Mouse (Mus musculus) T-cell, adult 2 months (primary cell): ENCODE measurements around the gene Ppp1r9a.

ENCODE experiments used
- DNase-seq: peaks from one replicate; pipeline ENCODE4 v3.0.0; 2022; ENCODE audit warnings: low spot score

Gene Ppp1r9a

DNA sequence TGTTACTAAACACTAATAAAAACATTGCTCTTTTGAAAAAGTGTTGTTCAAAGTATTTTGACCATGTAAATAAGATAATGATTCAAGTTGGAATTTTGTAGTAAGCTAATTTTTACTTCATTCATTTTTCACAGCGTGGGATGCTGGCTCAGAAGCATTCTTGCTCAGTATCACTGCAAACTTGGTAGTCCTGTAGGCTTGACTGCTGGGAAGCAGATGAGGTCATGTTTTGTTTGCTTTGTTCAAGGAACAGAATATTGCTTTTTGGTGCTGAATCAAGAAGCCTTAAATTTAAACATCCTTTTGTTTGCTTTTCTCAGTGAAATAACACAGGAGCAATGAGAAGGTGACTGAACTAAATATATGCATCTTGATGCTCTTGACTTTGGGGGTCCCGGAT lies 136.6 kb downstream of the Ppp1r9a start:
- no peak for DNase-seq

DNA sequence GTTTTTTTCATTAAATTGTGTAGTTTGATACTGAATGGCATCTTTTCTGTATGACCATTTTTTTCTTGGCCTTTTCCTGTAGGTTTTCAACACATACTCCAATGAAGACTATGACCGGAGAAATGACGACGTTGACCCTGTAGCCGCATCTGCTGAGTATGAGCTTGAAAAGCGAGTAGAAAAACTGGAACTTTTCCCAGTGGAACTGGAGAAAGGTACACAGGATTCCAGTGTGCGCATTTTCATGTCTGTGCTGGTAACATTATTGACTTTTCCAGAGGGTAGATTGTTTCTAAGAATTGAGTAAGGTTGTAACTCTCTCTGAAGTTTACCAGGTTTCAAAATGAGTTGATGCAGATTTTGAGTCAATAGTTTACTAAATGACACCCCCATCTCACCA lies 143.1 kb downstream of the Ppp1r9a start:
- no peak for DNase-seq

GRCm38 (mm10) chr6:5048025-5048424 lies 145.3 kb downstream of the Ppp1r9a start:
- DNase-seq = no peak

- no peak for DNase-seq
Measured at GRCm38 (mm10) chr6:5052309-5052708, 149.6 kb downstream of the Ppp1r9a start.

DNA sequence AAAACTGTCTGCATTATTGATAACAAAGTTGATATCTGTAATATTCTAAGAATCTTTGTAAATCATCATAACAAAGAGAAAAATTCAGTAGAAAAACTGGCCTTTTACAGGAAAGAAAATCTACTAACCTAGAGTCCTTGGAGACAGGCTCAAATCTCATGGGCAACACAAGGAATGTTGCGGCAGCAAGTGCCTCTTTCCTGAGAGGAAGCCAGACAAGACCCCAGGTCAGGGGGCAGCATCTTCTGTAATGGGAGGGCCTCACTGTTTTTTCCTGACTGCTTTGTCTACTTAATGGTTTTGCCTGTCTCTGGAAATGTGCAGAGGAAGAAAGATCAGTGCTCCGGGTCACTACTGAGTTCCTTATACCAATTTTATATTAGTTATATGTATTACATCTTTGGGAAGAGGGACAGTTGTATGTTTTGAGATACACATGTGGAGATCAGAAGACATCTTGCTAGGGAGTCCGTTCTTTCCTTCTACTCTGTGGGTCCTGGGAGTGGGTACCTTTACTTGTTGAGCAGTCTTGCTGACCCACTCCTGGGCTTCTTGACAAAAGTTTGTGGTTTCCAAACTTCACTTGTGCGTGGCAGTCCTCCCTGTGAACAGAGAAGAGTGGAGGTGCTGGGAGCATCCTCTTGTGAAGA lies 151.9 kb downstream of the Ppp1r9a start:
- no peak for DNase-seq

GRCm38 (mm10) chr6:5074736-5075135 lies 172.0 kb downstream of the Ppp1r9a start:
- no peak for DNase-seq

DNA sequence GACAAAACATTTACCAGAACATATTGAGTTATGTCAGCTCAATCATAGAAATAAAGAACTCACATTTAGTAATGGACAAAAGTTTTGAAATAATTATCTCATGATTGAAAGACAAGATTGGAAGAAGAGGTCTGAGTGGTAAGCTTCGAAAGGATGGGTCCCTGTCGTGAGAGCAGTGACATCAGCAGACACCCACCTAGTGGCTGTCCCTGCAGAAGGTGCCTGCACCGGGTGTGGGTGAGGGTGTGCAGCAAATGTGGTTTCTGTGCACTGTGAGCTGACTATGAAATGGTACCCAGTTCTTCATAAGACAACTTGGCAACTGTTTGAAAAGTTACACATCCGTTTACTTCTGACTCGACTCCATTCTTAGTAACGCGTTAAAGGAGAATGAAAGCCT lies 173.0 kb downstream of the Ppp1r9a start:
- DNase-seq = no peak

DNA sequence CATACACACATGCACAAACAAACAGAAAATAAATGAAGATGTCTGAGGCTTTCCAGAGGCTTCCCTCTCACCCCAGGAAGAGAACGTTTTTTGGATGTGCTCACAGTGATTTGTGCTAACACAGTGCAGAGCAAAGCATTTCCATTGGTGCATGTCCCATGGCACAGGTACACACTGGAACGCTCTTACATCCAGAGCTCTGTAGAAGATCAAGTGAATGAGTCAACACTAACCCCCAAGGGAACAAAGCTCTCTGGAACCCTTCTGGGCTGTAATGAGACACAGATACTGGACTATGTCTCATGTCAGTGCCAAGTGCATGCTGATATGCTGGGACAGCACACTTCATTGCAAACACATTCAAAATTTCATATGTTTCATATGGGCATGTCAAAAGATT lies 175.3 kb downstream of the Ppp1r9a start:
- DNase-seq = no peak

DNA sequence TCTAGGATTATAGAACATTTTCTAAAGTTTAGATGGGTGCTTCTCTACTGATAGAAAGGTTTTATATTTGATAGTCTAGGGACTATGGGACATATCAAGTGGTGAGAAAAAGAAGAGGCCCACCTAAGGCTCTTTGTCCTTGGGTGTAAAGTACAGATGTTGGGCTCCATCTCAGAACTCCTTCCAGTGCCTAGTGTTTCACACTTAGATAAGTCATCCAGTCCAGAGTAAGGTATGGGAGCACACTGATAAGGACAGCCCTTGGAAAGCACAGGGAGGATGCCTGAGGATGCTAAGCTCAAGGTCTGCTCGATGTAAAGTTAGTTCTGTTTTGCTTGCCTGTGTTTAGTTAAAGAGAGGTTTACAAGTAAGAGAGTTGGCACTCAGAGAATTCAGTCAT lies 176.4 kb downstream of the Ppp1r9a start:
- no peak for DNase-seq

DNA sequence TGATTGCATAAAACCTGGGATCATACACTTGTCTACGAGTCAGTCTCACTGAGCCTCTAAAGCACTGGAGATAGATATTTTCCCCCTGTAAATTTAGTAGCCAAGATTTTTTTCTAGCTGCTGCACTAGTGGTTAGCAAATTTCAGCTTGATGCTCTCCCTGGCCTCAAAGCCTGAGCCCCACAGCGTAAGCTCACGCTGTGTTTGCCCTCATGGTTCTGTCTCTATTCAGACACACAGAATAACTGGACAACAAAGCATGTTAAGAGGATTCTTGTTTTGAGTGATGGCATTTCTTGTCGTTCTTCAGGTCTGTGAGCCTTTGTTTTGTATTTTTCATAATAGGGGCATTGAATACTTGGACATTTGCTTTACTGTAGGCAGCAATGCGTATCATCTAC lies 177.4 kb downstream of the Ppp1r9a start:
- no peak for DNase-seq

GRCm38 (mm10) chr6:5080496-5080895 lies 177.8 kb downstream of the Ppp1r9a start:
- DNase-seq = no peak

- no peak for DNase-seq
Measured at GRCm38 (mm10) chr6:5081099-5081498, 178.4 kb downstream of the Ppp1r9a start.

DNA sequence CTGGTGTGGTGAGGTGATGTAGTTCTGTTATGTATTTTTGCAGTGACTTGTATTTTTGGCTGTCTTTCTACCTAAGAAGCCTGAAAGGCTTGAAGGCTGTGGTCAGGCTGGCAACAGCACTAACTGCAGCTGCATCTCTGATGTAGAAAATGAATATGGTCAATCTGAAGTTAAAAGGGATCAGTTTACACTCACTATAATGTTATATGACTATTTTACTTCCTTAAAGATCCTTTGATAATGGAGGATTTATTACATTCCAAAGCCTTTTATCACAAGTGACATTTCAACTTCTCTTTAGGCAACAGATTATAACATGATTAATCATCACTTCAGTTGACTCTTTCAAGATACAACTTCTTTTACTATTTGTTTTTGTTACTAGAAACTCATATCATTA lies 179.4 kb downstream of the Ppp1r9a start:
- no peak for DNase-seq

GRCm38 (mm10) chr6:5082740-5083139 lies 180.0 kb downstream of the Ppp1r9a start:
- no peak for DNase-seq

DNA sequence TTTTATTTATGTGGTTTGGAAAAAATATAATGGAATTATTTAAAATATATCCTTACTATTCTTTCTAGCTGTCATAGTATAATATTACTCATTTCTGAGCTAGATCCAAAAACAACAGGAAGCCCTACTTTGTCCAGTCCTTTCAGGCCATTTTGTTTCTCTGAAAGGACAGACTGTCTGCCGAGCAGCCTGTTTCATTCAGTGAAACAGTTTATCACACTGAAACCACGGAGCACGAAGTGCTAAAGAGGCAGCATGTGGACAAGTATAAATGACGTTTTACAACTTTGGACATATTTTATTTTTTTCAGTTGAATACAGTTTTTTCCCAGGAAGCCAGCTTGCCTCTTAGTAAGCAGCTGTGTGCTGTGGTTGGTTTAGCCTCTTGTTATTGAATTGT lies 181.2 kb downstream of the Ppp1r9a start:
- DNase-seq = no peak

DNA sequence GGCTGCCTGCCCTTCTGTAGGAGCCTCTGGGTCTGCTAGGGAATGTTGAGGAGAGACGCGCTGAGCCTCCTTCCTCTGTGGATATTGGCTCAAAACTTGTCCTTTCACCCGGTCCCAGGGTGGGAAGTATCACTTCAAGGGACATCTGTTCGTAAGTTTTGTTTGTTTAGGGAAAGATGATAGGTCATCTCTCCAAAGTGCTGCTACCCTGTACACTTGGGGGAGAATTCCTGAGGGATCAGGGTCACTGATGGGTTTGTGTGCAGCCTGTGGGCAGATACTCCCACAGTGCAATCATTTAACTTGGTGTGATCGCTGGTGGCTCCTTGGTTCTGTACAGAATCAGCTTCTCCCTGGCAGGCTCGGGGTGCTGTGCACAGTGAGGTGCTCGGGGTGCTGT lies 189.2 kb downstream of the Ppp1r9a start:
- no peak for DNase-seq

DNA sequence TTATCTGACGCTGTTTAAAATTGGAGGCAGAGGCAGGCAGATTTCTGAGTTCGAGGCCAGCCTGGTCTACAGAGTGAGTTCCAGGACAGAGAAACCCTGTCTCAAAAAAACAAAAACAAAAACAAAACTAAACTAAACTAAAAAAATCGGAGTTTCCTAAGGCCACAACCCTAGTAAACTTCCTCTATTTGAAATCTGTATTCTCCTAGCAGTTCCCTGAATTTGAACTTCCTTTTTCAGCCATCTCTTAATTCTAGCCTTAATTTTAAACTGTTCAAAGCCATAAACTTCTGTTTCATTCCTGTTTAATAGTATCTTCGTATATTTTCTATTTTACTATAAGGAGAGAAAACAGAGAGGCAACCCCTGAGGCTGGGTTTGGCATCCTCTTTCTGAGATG lies 190.1 kb downstream of the Ppp1r9a start:
- no peak for DNase-seq

GRCm38 (mm10) chr6:5093516-5093915 lies 190.8 kb downstream of the Ppp1r9a start:
- DNase-seq = no peak

DNA sequence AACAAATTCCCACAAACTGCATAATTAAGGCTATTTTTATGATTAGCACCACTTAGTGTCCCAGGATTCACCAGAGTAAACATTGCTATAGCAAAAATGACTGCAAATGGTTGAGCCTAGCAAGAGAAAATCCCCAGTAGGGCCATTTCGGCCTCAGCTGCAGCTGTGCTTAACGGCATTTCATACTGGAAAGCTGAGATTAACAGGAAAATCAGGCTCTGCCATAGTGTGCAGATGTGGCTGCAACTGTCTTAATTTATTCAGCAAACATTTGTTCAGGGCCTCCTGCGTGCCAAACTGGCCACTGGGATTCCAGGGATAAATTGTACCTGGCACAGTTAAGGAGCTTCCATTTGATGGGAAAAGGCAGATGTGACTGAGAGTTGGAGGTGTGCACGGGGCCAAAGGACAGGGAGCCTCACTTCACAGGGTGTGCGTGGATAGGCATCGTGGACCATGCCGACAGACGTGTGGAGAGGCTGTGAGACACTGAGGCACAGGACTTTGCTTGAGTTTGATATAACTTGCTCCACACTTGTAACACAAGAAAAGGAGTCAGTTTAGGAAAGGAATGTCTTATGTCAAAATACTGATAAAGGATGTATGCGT lies 192.8 kb downstream of the Ppp1r9a start:
- no peak for DNase-seq

DNA sequence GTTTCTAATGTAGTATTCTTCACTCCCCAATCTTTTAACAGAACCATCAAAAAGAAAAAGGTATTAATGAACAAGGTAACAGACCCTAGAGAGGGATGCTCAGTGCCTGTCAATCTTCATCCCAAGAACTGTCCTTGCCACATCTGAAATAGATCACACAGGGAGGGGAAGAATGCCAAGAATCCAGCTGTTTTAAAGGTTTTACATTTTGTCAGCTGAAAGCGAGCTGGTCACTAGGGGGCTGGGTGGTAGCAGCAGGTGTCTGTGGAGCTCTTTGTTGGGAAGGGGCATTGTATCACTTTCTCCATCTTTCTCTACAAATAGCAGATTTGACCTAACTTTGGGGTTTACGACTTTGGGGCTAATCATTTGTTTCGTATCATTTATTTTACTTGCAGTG lies 194.6 kb downstream of the Ppp1r9a start:
- DNase-seq = no peak

DNA sequence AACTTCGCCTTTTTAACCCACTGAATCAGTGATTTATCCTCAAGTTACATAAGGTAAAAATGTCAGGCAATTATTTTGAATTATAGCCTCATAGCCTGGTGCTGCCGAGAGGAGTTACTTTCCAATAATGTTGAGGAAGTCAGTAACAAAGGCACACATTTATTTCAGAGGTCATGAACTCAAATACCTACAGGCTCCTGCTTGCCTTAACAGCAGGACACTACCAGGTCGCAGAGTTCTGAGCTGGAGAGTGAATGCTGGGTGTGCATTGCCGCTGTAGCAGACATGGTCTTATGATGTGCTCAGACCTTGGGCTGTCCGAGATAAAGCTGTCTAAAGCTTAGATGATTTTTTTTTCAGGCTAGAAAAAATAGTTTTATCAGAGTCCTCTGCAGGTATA lies 196.6 kb downstream of the Ppp1r9a start:
- no peak for DNase-seq

DNA sequence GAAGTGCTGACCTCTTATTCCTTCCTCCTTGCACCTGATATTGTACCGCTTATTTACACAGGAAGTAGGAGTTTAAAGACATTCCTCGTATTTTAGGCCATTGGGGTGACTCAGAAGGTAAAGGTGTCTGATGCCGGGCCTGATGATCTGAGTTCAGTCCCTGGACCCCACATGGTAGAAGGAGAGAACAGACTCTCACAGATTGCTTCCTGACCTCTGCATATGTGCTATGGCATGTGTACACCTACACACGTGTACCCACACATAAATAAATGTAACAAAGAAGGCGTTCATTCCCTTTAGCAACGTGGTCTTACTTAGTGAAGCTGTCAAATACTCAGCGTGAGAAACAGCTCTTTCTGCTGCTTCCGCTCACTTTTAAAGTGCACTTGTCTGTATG lies 197.1 kb downstream of the Ppp1r9a start:
- DNase-seq = no peak

DNA sequence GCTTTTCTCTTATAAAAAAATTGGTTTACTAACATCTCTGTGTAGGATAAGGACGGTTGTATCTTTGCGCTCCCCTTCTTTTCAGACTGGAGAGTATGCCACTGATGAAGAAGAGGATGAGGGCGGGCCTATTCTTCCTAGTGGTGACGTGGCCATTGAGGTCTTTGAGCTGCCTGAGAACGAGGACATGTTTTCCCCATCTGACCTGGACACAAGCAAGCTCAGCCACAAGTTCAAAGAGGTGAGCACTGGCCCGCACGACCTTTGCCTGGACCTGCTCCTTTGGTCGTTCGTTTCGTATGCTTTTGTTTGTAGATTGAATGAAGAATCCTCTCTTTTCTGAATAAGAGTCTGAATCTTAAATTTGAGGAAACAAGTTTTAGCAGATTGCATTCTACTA lies 197.6 kb downstream of the Ppp1r9a start:
- DNase-seq = no peak

DNA sequence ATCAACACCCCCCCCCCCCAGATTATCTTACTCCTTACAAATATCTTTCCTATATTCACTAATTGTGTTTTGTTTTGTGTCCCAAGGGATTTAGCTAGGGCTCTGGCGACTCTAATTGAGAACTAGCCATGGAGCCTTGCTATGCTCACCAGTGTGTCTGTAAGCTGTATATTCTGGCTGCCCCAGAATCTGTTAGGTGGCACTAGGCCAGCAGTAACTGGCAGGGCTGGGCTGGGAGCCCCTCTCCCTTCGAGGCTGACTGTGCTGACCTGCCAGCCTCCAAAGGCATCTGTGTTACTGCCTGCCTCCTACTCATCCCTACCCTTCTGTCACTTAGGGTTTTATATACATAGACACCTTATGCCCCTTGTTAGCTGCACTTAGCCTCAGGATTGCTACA lies 200.0 kb downstream of the Ppp1r9a start:
- no peak for DNase-seq
